Mouse (Mus musculus): ENCODE data around the gene Rbms3. TPM values are rescaled to one million over a fixed set of nuclear protein-coding genes. Genes with fewer than 3 reads are reported as not detected.

Rbms3 gene
- total and polyA plus RNA-seq, 2 experiments = 2.4 to 4.0 TPM

DNA sequence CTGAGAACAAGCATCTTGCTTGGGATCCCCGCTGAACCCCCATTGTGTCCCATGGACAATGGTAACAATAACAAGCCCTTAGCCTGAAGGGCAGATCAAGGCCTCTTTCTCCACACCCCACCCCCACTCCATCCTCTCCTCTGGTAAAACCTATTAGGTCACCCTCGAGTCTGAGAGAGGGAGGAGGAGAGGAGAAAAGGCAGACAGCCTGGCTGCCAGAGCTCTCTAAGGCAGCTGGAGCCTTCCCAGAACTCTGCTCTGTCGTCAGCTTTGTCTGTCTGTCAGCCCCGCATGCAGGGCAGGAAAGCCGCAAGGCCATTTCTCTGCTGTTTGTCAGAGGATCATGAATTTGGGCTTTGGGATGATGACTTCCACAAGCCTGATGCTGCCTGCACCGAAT lies 466.6 kb downstream of the Rbms3 start:
- TF ChIP-seq POLR2A (IDR thresholded peaks at IDR 0.05; ENCODE audit: extremely low read depth, insufficient read depth, low read length) = no peak
- TF ChIP-seq CTCF (IDR thresholded peaks at IDR 0.05; ENCODE audit: low read depth, low read length) = no peak
- no peak for DNase-seq (ENCODE audit: extremely low read depth, low read depth, low spot score)
- no peaks in the 10 kb centered on the region for H3K79me2 ChIP-seq (ENCODE audit: control insufficient read depth, insufficient read depth, low read length)
- H3K27ac ChIP-seq (replicated peaks; ENCODE audit: insufficient read depth, low read depth, low read length) = no peak overlapping the region
- H3K27me3 ChIP-seq (ENCODE audit: control insufficient read depth, insufficient read depth, low read length) = no peaks in the 10 kb centered on the region
- H3K4me3 ChIP-seq (ENCODE audit: insufficient read depth, low read depth, low read length) = no peak overlapping the region
- 63% methylated on average over 6 of the region's 6 CpGs for WGBS
- no peaks in the 10 kb centered on the region for H3K4me1 ChIP-seq (ENCODE audit: control insufficient read depth, insufficient read depth, low read length)
- H3K9ac ChIP-seq (ENCODE audit: low read depth, low read length) = no peak overlapping the region
- no peaks in the 10 kb centered on the region for H3K36me3 ChIP-seq (ENCODE audit: control insufficient read depth, insufficient read depth, low read length)

DNA sequence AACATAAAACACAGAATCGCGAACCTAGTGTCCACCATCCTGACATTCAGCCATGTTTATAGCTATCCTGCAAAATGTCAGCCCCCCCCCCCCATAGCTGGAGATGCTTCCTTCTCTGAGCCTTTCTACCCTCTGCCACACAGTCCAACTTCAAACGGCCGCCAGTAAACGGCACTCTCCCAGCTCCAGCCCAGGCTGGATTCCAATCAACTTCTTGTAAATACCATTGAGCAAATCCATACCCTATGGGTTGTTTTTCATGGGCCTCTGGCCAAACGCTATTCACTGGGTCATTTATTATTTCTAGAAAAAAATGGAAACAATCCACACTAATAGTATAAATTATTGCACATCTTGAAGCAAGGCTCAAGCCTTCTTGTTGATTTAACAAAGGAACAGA lies 468.6 kb downstream of the Rbms3 start:
- Histone ChIP-seq H3K79me2 (ENCODE audit: control insufficient read depth, insufficient read depth, low read length) (no peaks in the 10 kb centered on the region), H3K36me3 (ENCODE audit: control insufficient read depth, insufficient read depth, low read length) (no peaks in the 10 kb centered on the region), H3K4me1 (ENCODE audit: control insufficient read depth, insufficient read depth, low read length) (no peaks in the 10 kb centered on the region), H3K27ac (replicated peaks; ENCODE audit: insufficient read depth, low read depth, low read length) (no peak overlapping the region), H3K9ac (ENCODE audit: low read depth, low read length) (no peak overlapping the region), H3K27me3 (ENCODE audit: control insufficient read depth, insufficient read depth, low read length) (no peaks in the 10 kb centered on the region), H3K4me3 (ENCODE audit: insufficient read depth, low read depth, low read length) (no peak overlapping the region)
- DNase-seq (ENCODE audit: extremely low read depth, low read depth, low spot score) = no peak
- WGBS = 49% methylated on average over 6 of the region's 6 CpGs
- TF ChIP-seq CTCF (IDR thresholded peaks at IDR 0.05; ENCODE audit: low read depth, low read length) = no peak
- no peak for TF ChIP-seq POLR2A (IDR thresholded peaks at IDR 0.05; ENCODE audit: extremely low read depth, insufficient read depth, low read length)

DNA sequence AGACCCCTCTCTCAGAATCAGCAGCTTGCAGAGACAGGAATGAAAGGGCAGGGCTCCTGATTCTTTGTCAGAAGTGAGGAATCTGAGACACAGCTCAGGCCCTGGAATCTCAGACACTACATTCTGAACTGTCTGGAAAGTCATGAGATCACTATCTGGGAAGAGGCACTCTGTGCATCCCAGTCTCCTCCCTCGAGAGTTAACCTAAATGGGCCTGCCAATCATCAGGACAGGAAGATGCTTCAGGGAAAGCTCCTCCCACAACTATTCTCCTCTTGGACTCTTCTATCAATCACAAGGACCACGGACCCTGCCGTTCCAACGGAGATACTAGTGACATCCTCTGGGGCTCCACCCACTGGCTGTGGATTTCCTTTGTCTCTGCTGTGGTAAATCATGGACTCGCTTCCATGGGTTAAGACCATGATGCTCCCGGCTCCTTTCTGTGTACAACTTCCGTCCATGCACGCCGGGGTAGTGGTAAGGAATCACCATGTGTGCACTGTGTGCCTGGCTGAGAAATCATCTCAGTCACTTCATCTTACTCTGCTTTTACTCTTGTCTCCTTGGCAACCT lies 473.3 kb downstream of the Rbms3 start:
- DNase-seq (ENCODE audit: extremely low read depth, low read depth, low spot score) = no peak
- H3K27ac ChIP-seq (replicated peaks; ENCODE audit: insufficient read depth, low read depth, low read length) = no peak overlapping the region
- no peaks in the 10 kb centered on the region for H3K27me3 ChIP-seq (ENCODE audit: control insufficient read depth, insufficient read depth, low read length)
- no peaks in the 10 kb centered on the region for H3K4me1 ChIP-seq (ENCODE audit: control insufficient read depth, insufficient read depth, low read length)
- H3K79me2 ChIP-seq (ENCODE audit: control insufficient read depth, insufficient read depth, low read length) = no peaks in the 10 kb centered on the region
- WGBS = 81% methylated on average over 9 of the region's 9 CpGs
- H3K4me3 ChIP-seq (ENCODE audit: insufficient read depth, low read depth, low read length) = no peak overlapping the region
- H3K9ac ChIP-seq (ENCODE audit: low read depth, low read length) = no peak overlapping the region
- no peaks in the 10 kb centered on the region for H3K36me3 ChIP-seq (ENCODE audit: control insufficient read depth, insufficient read depth, low read length)
- TF ChIP-seq CTCF (IDR thresholded peaks at IDR 0.05; ENCODE audit: low read depth, low read length) (no peak), POLR2A (IDR thresholded peaks at IDR 0.05; ENCODE audit: extremely low read depth, insufficient read depth, low read length) (no peak)

DNA sequence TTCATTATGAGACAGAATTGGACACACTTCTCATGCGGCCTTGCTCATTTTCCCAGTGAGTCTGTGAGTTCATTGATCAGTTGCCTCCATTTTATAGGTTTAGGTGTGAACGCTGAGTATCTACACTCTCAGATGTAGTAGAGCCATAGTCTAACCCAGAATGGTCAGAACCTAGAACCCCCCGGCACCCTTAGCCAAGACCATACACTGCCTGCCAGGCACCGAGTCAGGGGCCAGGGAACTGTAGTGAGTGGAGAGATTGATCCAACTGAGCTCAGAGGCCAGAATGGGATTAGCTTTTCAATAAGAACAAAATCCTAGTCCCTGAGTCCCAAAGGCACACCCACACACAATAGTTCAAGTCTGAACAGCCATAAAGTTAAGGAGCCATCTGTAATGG lies 475.1 kb downstream of the Rbms3 start:
- Histone ChIP-seq H3K27me3 (ENCODE audit: control insufficient read depth, insufficient read depth, low read length) (no peaks in the 10 kb centered on the region), H3K79me2 (ENCODE audit: control insufficient read depth, insufficient read depth, low read length) (no peaks in the 10 kb centered on the region), H3K4me3 (ENCODE audit: insufficient read depth, low read depth, low read length) (no peak overlapping the region), H3K27ac (replicated peaks; ENCODE audit: insufficient read depth, low read depth, low read length) (no peak overlapping the region), H3K36me3 (ENCODE audit: control insufficient read depth, insufficient read depth, low read length) (no peaks in the 10 kb centered on the region), H3K9ac (ENCODE audit: low read depth, low read length) (no peak overlapping the region), H3K4me1 (ENCODE audit: control insufficient read depth, insufficient read depth, low read length) (no peaks in the 10 kb centered on the region)
- no peak for DNase-seq (ENCODE audit: extremely low read depth, low read depth, low spot score)
- 92% methylated on average over 4 of the region's 4 CpGs for WGBS
- TF ChIP-seq CTCF (IDR thresholded peaks at IDR 0.05; ENCODE audit: low read depth, low read length) = no peak
- TF ChIP-seq POLR2A (IDR thresholded peaks at IDR 0.05; ENCODE audit: extremely low read depth, insufficient read depth, low read length) = no peak

DNA sequence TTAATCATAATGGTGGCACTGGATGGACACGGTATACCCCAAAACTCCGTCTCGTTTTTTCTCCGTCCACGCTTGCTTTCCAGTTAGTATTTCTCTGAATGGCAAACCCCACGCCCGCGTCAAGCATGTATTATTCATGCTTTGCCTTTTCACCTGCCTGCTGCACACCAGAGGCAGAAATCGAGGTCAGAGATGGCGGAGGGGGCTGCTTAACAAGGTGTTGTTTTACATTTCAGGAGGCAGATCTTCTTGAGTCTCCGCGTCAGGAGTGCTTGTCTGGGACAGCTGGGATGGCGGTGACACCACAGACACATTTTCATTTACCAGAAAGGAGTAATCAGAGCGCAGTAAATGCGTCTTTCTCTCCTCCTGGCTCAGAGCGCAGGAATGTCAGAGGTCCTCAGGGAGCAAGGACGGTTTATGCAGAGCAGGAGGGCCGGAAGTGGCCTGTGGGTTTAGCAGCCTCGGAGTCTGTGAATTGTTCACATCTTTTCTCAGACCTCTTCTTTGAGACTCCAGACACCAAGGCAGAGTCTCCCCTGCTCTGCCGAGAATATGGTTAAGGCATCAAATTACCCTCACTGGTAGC lies 475.9 kb downstream of the Rbms3 start:
- H3K4me3 ChIP-seq (ENCODE audit: insufficient read depth, low read depth, low read length) = no peak overlapping the region
- no peaks in the 10 kb centered on the region for H3K4me1 ChIP-seq (ENCODE audit: control insufficient read depth, insufficient read depth, low read length)
- no peak for TF ChIP-seq CTCF (IDR thresholded peaks at IDR 0.05; ENCODE audit: low read depth, low read length)
- no peak for TF ChIP-seq POLR2A (IDR thresholded peaks at IDR 0.05; ENCODE audit: extremely low read depth, insufficient read depth, low read length)
- H3K79me2 ChIP-seq (ENCODE audit: control insufficient read depth, insufficient read depth, low read length) = no peaks in the 10 kb centered on the region
- no peak for DNase-seq (ENCODE audit: extremely low read depth, low read depth, low spot score)
- no peaks in the 10 kb centered on the region for H3K27me3 ChIP-seq (ENCODE audit: control insufficient read depth, insufficient read depth, low read length)
- no peak overlapping the region for H3K9ac ChIP-seq (ENCODE audit: low read depth, low read length)
- H3K36me3 ChIP-seq (ENCODE audit: control insufficient read depth, insufficient read depth, low read length) = no peaks in the 10 kb centered on the region
- no peak overlapping the region for H3K27ac ChIP-seq (replicated peaks; ENCODE audit: insufficient read depth, low read depth, low read length)
- 86% methylated on average over 20 of the region's 20 CpGs for WGBS

DNA sequence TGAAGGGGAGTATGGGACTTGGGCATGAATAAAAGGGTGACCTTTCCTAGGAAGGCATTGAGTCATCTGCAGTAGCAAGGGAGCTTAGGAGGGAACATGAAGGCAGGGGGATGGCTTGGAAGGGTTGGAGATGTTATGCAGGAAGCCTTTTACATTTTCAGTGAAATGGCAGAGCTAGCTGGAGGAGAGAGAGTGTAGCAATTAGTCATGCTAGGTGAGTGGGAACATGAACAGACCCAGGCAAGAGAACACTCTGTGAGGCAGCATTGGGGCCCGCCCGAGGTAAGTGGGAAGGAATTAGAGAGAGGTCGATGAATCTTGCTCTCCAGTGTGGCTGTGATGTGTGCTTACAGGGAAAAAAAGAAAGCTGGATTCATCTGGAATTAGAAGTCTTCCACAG lies 477.8 kb downstream of the Rbms3 start:
- TF ChIP-seq CTCF (IDR thresholded peaks at IDR 0.05; ENCODE audit: low read depth, low read length) = no peak
- TF ChIP-seq POLR2A (IDR thresholded peaks at IDR 0.05; ENCODE audit: extremely low read depth, insufficient read depth, low read length) = no peak
- 88% methylated on average over 3 of the region's 3 CpGs for WGBS

More for the DNA sequence above, 477.8 kb downstream of the Rbms3 start:
- no peaks in the 10 kb centered on the region for H3K79me2 ChIP-seq (ENCODE audit: control insufficient read depth, insufficient read depth, low read length)
- no peaks in the 10 kb centered on the region for H3K27me3 ChIP-seq (ENCODE audit: control insufficient read depth, insufficient read depth, low read length)
- no peak overlapping the region for H3K9ac ChIP-seq (ENCODE audit: low read depth, low read length)
- H3K36me3 ChIP-seq (ENCODE audit: control insufficient read depth, insufficient read depth, low read length) = no peaks in the 10 kb centered on the region
- H3K4me1 ChIP-seq (ENCODE audit: control insufficient read depth, insufficient read depth, low read length) = no peaks in the 10 kb centered on the region
- DNase-seq (ENCODE audit: extremely low read depth, low read depth, low spot score) = no peak
- H3K4me3 ChIP-seq (ENCODE audit: insufficient read depth, low read depth, low read length) = no peak overlapping the region
- no peak overlapping the region for H3K27ac ChIP-seq (replicated peaks; ENCODE audit: insufficient read depth, low read depth, low read length)

All from liver, adult 2 months (tissue).